Mouse (Mus musculus): ENCODE results near the gene Ninl.
A peak's percentile ranks its signal among the peaks of the same experiment; 100 is the strongest.

Ninl gene

DNA sequence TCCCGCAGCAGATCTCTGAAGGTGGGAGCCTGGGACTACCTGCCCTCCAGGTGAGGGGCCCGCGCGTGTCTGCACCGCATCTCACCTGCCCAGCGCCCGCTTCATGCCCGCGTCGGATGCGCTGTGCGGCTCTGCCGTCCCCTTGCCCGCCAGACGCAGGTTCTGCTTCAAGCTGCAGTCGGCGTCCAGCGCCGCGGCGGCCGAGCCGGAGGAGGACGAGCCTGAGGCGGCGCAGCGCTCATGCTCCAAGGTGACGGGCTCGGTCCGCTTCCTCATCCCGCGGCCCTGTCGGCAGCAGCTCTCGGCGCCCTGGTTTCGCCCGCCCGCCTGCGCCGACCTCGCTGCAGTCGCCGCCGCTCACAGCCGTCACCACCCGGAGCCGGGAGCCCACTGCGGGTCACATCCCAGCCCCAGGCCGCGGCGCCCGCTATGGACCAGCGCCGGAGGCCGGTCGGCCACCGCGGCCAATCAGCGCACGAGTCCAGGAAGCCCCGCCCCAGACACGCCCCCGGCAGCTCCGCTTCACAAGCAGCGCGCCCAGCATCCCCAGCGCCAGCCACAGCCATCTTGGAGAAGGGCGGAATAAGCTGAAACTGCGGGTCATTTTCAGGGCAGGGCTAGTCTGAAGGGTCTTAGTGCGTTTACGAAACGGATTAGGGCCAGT is 134.8 kb downstream of the Ninl start, which contains the start of gene Abhd12:
TSS of gene Abhd12 (minus strand) at position 470 of the 664 bp plus-strand sequence.
- DNase-seq (ENCODE audit: low spot score): peak; percentile 96

DNA sequence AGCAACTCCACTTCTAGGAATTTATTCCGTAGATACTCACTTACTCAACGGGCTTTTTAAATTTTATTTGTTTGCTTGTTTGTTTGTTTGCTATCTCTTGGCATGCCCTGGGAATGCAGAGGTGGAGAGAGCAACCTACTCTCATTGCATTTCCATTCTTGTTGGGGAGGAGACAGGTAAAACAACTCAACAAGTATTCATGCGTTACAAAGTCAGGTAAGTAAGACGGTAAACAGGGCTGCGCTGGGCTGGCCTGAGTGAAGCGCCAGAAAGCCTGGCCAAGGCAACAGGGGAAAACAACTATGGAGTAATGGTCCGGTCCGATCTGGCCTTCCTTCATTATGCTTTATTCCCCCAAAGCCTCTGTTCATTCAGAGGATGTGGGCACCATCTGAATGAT is 136.8 kb downstream of the Ninl start:
- DNase-seq (ENCODE audit: low spot score): no peak

DNA sequence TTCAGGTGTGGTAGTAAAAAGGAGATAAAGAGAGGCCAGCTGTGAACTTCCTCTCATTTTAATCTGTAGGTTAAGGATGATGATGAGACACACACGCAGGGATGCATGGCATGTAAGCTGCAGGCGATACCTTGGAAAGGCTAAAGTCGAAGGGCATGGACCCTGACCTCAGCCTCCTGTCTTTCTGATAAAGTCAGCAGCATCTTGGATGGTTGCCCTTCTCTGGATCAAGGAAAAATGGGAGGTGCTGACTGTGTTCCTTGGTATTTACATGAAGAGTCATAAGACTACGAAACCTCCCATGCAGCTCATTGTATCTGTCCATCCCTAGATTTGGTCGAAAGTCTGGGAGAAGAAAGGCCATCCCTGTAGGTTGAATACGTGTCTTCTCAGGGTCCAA is 138.8 kb downstream of the Ninl start:
- DNase-seq (ENCODE audit: low spot score): no peak

DNA sequence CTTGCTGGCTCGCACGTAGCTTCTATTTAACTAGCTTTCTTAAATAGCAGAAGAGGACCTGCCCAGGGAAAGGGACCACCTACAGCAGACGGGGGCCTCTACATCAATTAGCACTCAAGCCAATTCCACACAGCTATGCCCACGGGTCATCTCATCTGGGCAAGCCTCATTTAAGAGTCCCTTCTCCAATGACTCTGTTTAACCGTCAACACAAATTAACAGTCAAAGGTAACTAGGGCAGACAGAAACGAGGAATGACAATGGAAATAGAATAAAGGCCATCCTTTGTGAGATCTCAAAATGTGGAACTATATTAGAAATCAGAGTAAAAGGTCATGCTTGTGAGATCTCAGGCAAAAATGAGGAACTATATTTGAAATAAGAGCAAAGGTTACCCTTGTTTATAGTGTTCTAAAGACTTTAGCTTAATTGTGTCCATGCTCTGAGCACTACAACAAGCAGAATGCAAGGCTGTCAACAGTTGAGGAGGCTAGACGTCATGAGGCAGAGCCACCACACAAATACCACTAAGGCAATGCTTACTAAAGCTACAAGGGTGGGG is 143.4 kb downstream of the Ninl start:
- no peak for DNase-seq (ENCODE audit: low spot score)

DNA sequence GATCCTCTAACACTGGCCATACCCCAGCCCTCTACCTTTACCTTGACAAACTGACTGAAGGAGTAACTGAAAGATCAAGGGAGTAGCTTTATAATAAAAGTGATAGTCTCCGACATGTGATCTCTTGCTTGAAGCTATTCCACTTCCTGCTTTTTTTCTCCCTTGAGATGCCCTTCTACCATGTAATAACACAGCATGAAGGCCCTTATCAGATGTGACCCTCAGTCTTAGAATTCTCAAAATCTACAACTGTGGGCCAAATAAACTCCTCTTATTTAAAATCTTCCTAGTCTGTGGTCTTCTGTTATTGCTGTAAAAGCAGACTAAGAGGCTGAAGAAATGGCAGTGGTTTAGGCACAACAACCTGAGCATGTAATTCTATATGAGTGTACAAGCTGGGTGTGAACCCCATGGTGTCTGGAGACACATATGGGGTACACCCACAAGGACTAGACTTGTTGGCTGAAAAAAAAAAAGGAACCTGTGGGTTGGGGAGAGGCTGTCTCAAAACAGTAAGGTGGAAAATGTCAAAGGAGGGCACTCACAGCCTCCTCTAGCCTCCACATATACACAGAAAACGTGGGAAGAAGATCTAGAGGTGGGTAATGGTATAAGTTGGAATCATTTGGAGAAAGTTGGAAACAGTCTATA is 144.4 kb downstream of the Ninl start:
- no peak for DNase-seq (ENCODE audit: low spot score)

DNA sequence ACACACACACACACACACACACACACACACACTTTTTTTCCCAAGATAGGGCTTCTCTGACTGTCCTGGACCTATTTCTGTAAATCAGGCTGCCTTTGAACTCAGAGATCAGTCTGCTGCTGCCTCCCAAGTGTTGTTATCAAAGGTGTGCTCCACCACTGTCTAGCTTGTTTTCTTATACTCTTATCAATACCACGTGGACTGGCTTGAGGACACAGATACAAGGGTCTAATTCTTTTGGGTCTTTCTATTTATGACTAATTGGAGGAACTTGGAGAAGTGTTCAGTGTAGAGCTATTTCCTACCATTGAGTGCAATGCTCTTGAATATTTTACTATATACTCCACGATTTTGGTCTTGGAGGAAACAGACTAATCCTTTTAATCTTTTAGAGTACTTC is 151.8 kb downstream of the Ninl start:
- no peak for DNase-seq (ENCODE audit: low spot score)

DNA sequence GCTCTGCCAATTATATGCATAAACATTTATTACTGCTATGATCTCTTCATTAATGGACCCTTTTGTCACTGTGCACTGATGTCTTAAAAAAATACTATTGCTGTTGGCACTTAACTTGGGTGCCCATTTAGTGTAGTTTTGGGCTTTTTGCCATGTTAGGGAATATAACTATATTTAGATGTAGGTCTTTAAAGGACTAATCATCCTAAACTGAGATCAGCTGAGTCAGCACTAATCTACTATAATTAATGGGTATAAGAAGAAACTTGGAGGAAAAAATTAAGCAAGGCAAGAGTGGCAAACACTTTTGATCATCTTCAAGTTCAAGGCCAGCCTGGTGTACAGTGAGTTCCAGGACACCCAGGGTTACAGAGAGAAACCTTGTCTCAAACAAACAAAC is 152.9 kb downstream of the Ninl start:
- no peak for DNase-seq (ENCODE audit: low spot score)

DNA sequence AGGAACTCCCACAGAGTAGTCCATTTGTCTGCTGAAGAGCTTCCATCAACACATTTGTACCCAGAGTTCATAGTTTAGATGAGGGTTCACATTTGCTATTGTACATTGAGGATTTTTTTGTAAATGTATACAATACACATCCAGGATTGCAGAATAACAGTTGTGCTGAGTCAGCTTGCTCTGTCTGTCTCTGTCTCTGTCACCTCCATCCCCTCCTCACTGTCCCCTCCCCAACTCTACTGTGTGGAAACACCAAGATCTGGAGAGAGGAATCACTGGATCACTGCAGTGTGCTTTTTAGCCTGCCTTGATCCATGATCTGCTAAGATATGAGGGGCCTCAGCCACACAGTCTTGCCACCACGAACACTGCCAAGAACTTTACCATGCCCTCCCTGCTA is 153.4 kb downstream of the Ninl start:
- no peak for DNase-seq (ENCODE audit: low spot score)

DNA sequence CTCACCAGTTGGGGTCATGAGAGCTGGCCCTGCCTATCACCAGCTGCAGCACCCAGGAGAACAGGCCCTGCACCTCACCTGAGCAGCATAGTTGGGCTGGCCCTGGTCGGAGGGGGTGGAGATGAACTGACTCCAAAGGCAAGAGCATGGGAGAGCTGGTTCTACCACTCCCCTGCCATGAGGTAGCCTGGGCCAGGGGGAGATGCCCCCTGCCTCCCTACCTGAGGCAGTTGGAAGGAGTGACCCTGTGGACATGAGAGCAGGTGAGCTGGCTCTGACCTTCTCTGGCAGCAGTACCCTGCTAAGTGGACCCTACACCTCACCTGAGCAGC is 154.4 kb downstream of the Ninl start:
- no peak for DNase-seq (ENCODE audit: low spot score)
